Mouse (Mus musculus) hindbrain, embryonic 12.5 days (tissue): ENCODE measurements around the gene Ldah. TPM values are rescaled to one million over a fixed set of nuclear protein-coding genes. Genes with fewer than 3 reads are reported as not detected.
A peak's percentile ranks its signal among the peaks of the same experiment; 100 is the strongest.

Experiments used
- ATAC-seq: fragments of 200-750 bp; cut with Nextera tagmentation; 2 replicates; pipeline ENCODE4 v1.8.0; 2017; ENCODE audit warnings: moderate TSS enrichment; ENCODE audit not compliant: low FRiP score
- H3K27ac ChIP-seq: fragments of 300-500 bp; sonication (generic); 2 replicates; pipeline ENCODE4 v1.5.1; 2016; ENCODE audit warnings: mild to moderate bottlenecking
- H3K27me3 ChIP-seq: fragments of 300-500 bp; sonication (generic); 2 replicates; pipeline ENCODE4 v1.6.1; 2016; ENCODE audit warnings: mild to moderate bottlenecking
- H3K36me3 ChIP-seq: fragments of 300-500 bp; sonication (generic); 2 replicates; pipeline ENCODE4 v1.6.1; 2016; ENCODE audit warnings: mild to moderate bottlenecking
- H3K4me1 ChIP-seq: fragments of 300-500 bp; sonication (generic); 2 replicates; pipeline ENCODE4 v1.6.1; 2016
- H3K4me2 ChIP-seq: fragments of 300-500 bp; sonication (generic); replicated peaks from 2 replicates; pipeline ENCODE4 v1.6.1; 2016; ENCODE audit warnings: mild to moderate bottlenecking
- H3K4me3 ChIP-seq: fragments of 300-500 bp; sonication (generic); 2 replicates; pipeline ENCODE4 v1.5.1; 2016; ENCODE audit warnings: mild to moderate bottlenecking
- H3K9ac ChIP-seq: fragments of 300-500 bp; sonication (generic); 2 replicates; pipeline ENCODE4 v1.6.1; 2016; ENCODE audit warnings: mild to moderate bottlenecking, moderate library complexity
- H3K9me3 ChIP-seq: fragments of 300-500 bp; sonication (generic); replicated peaks from 2 replicates; pipeline ENCODE4 v1.6.1; 2016; ENCODE audit warnings: mild to moderate bottlenecking
- WGBS: fragments of 180-500 bp; shearing (Covaris S2); methylation state at CpG from one replicate; pipeline ENCODE4 v1.1.7; 2016; 5-methylcytosine and 5-hydroxymethylcytosine counted together
- polyA plus RNA-seq: library from polyadenylated mRNA; unstranded; fragments of >200 nt; fragmentation: Nextera tagmentation; extraction: Ambion mirVana; gene quantifications from 2 replicates; pipeline ENCODE4 v1.2.1, GENCODE M21; 2016

The Ldah gene
- polyA plus RNA-seq, 1 experiment from 2014 or later, result 71.3 TPM

- Histone ChIP-seq H3K4me3 (peak within 1 kb of the TSS; percentile 45), H3K9me3 (no peaks in the 10 kb centered on the region), H3K9ac (peak within 1 kb of the TSS; percentile 55), H3K36me3 (no peaks in the 10 kb centered on the region), H3K4me2 (peak within 1 kb of the TSS; percentile 78), H3K4me1 (peaks cover 33% of the 10 kb centered on the region), H3K27ac (no peak within 1 kb of the TSS), H3K27me3 (peaks cover 94% of the 10 kb centered on the region)
- peak; percentile 43 for ATAC-seq
- WGBS, result 1% methylated on average over 48 of the region's 53 CpGs
Observed at GRCm38 (mm10) chr12:8301841-8302431, 94.0 kb downstream of the Ldah start, which contains the start of gene Gdf7. Gdf7 (minus strand) TSS chr12:8301954.

- Histone ChIP-seq H3K27me3 (peaks cover 65% of the 10 kb centered on the region), H3K9ac (no peak overlapping the region)
- ATAC-seq, result no peak
Observed at GRCm38 (mm10) chr12:8305258-8305657, 97.4 kb downstream of the Ldah start.

DNA sequence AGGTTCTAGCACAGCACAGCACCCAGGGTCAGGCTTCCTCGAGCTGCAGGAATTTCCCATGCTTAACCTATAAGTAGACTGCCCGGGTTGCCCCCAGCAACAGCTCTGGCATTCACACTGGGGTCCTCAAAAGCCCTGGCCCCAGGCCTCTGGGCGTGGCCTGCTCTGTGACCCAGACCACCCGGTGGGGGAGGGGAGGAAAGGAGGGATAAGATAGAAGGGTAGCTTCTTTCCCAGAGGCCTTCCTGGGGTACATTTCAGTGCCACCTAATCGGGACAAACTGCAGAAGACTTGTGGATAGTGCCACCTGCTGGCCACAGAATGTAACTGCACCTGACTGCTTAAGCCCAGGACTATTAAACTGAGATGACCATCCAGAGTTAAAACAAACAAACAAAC lies 98.5 kb downstream of the Ldah start:
- H3K9ac ChIP-seq, result no peak overlapping the region
- no peak overlapping the region for H3K4me3 ChIP-seq
- H3K4me1 ChIP-seq, result peaks cover 21% of the 10 kb centered on the region
- H3K9me3 ChIP-seq, result no peaks in the 10 kb centered on the region
- 4% methylated on average over 5 of the region's 5 CpGs for WGBS
- H3K27me3 ChIP-seq, result peaks cover 65% of the 10 kb centered on the region
- H3K4me2 ChIP-seq, result no peak overlapping the region
- no peaks in the 10 kb centered on the region for H3K36me3 ChIP-seq
- H3K27ac ChIP-seq, result no peak overlapping the region
- ATAC-seq, result peak; percentile 55

More at GRCm38 (mm10) chr12:8305258-8305657, 97.4 kb downstream of the Ldah start:
- Histone ChIP-seq H3K4me2 (no peak overlapping the region), H3K4me3 (no peak overlapping the region), H3K4me1 (peaks cover 21% of the 10 kb centered on the region), H3K36me3 (no peaks in the 10 kb centered on the region), H3K9me3 (no peaks in the 10 kb centered on the region), H3K27ac (no peak overlapping the region)
- 47% methylated on average over 2 of the region's 2 CpGs for WGBS

- Histone ChIP-seq H3K9me3 (no peaks in the 10 kb centered on the region), H3K9ac (no peak overlapping the region), H3K27ac (no peak overlapping the region), H3K27me3 (peaks cover 65% of the 10 kb centered on the region), H3K4me1 (peaks cover 16% of the 10 kb centered on the region), H3K36me3 (no peaks in the 10 kb centered on the region), H3K4me3 (no peak overlapping the region), H3K4me2 (no peak overlapping the region)
- ATAC-seq, result 0 out of 2 replicates have a peak, but pooled peaks have one; percentile 3
- WGBS, result 53% methylated on average over 1 of the region's 1 CpGs
Observed at GRCm38 (mm10) chr12:8306910-8307309, 99.0 kb downstream of the Ldah start.

GRCm38 (mm10) chr12:8310992-8311391 lies 103.1 kb downstream of the Ldah start:
- Histone ChIP-seq H3K9me3 (no peaks in the 10 kb centered on the region), H3K4me2 (0 out of 2 replicates have a peak overlapping the region, but pooled peaks have one; percentile 9), H3K9ac (no peak overlapping the region; the same call in 1 of the 2 replicates), H3K27me3 (peaks cover 29% of the 10 kb centered on the region), H3K4me1 (peaks cover 17% of the 10 kb centered on the region), H3K36me3 (no peaks in the 10 kb centered on the region), H3K4me3 (no peak overlapping the region), H3K27ac (no peak overlapping the region)
- WGBS, result 39% methylated on average over 17 of the region's 17 CpGs
- no peak for ATAC-seq

DNA sequence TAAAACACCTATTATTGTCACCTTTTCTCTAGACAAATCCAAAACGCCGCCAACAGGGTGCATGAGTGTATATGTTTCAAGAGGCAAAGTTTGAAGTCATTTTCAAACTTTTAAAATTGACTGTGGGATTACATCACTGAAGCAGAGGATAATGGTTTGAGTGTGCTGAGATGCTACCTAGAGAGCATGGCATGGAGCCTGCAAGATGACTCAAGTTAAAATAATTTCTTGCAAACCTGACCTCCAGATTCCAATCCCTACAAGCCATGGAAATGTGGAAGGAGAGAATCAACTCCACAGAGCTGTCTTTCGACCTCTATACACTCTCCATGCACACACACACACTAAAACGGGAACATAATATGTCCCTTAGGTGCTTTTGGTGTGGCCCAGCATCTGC lies 104.4 kb downstream of the Ldah start:
- H3K9me3 ChIP-seq, result no peaks in the 10 kb centered on the region
- H3K4me3 ChIP-seq, result no peak overlapping the region
- no peak overlapping the region for H3K9ac ChIP-seq
- H3K4me1 ChIP-seq, result peaks cover 15% of the 10 kb centered on the region
- ATAC-seq, result no peak
- 75% methylated on average over 4 of the region's 4 CpGs for WGBS
- no peaks in the 10 kb centered on the region for H3K36me3 ChIP-seq
- no peak overlapping the region for H3K4me2 ChIP-seq
- H3K27ac ChIP-seq, result no peak overlapping the region
- H3K27me3 ChIP-seq, result peaks cover 24% of the 10 kb centered on the region

DNA sequence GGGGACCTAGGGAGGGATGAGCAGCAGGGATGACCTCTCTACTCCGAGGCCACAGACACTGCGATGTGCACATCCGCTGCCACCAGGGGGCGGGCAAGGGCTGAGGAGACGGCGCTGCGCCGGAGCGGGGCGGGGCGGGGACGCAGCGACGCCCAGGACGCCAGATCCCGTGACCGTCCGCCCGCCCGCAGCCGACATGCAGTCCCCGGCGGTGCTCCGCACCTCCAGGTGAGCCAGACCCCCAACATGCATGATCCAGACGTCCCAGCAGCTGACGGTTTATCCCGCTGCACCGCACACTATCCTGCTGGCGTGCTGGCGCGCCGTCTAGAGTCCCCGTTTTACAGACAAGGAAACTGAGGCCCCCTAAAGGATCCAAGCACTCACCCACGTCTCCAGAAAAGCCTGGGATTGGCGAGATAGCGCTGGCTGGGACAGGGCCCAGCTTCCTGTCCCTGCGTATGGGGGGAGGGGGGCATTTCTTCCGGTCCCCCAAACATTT lies 105.4 kb downstream of the Ldah start, which contains the start of gene Hs1bp3:
Gene Hs1bp3 (plus strand): TSS at position 163 of the 502 bp plus-strand sequence.
- WGBS, result 1% methylated on average over 37 of the region's 38 CpGs
- H3K9me3 ChIP-seq, result no peaks in the 10 kb centered on the region
- H3K36me3 ChIP-seq, result peaks cover 8% of the 10 kb centered on the region; the same call in 1 of the 2 replicates
- H3K27ac ChIP-seq, result 0 out of 2 replicates have a peak within 1 kb of the TSS, but pooled peaks have one; percentile 24
- H3K27me3 ChIP-seq, result peaks cover 24% of the 10 kb centered on the region
- peak within 1 kb of the TSS; percentile 70 for H3K9ac ChIP-seq
- peak within 1 kb of the TSS; percentile 61 for H3K4me3 ChIP-seq
- peak; percentile 82 for ATAC-seq
- peak within 1 kb of the TSS; percentile 66 for H3K4me2 ChIP-seq
- peaks cover 15% of the 10 kb centered on the region for H3K4me1 ChIP-seq

DNA sequence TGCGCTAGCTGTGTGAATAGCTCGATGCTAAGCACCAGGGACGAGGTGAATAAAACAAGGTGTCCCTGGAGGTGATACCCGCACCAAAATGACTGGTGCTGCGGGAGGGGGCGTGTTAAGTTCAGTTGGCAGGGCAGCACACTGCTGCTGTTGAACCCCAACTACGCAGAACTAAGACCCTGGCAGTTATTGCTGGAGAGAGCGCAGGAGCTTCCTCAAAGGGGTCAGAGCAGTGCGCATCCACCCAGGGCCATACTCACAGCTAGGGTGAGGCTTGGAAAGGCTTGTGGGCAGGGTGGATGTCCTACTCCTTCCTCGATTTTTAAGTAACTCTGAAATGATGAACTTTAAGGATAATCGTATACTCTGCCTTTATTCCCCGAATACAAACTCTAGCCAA lies 105.9 kb downstream of the Ldah start:
- Histone ChIP-seq H3K4me3 (peak overlapping the region; percentile 61), H3K27ac (no peak overlapping the region), H3K27me3 (peaks cover 24% of the 10 kb centered on the region), H3K9me3 (no peaks in the 10 kb centered on the region), H3K36me3 (peaks cover 12% of the 10 kb centered on the region; the same call in 1 of the 2 replicates), H3K4me1 (peaks cover 15% of the 10 kb centered on the region), H3K4me2 (peak overlapping the region; percentile 66), H3K9ac (peak overlapping the region; percentile 70)
- WGBS, result 22% methylated on average over 12 of the region's 12 CpGs
- peak; percentile 24; the same call in 1 of the 2 replicates for ATAC-seq

DNA sequence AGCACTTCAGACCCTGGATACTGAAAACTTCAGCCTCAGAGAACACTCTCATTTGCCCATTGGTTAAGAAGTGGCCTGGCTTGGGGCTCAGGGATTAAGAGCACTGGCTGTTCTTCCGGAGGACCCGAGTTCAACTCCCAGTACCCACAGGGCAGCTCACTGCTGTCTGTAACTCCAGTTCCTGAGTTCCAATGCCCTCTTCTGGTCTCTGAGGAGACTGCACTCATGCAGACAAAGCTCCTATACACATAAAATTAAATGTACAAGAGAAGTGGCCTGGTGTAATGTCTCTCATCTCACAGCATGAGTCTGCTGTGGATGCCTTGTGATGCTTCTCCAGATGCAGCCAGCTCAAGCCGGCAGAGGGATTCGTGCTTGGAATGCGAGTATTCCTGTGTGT lies 108.6 kb downstream of the Ldah start:
- no peak overlapping the region for H3K27ac ChIP-seq
- no peak overlapping the region for H3K4me2 ChIP-seq

GRCm38 (mm10) chr12:8320084-8320713 lies 112.3 kb downstream of the Ldah start:
- no peak overlapping the region for H3K27ac ChIP-seq
- peaks cover 35% of the 10 kb centered on the region for H3K36me3 ChIP-seq
- H3K4me2 ChIP-seq, result no peak overlapping the region
- no peaks in the 10 kb centered on the region for H3K4me1 ChIP-seq
- no peaks in the 10 kb centered on the region for H3K27me3 ChIP-seq
- no peak overlapping the region for H3K4me3 ChIP-seq
- peak; percentile 26; the same call in 1 of the 2 replicates for ATAC-seq
- H3K9me3 ChIP-seq, result no peaks in the 10 kb centered on the region
- H3K9ac ChIP-seq, result no peak overlapping the region
- WGBS, result 53% methylated on average over 5 of the region's 5 CpGs

More for the DNA sequence above, 108.6 kb downstream of the Ldah start:
- Histone ChIP-seq H3K9me3 (no peaks in the 10 kb centered on the region), H3K4me3 (no peak overlapping the region), H3K27me3 (peaks cover 7% of the 10 kb centered on the region; the same call in 1 of the 2 replicates), H3K36me3 (peaks cover 23% of the 10 kb centered on the region), H3K4me1 (peaks cover 7% of the 10 kb centered on the region; the same call in 1 of the 2 replicates), H3K9ac (no peak overlapping the region)
- ATAC-seq, result no peak
- WGBS, result 84% methylated on average over 5 of the region's 5 CpGs

GRCm38 (mm10) chr12:8321506-8321905 lies 113.6 kb downstream of the Ldah start:
- Histone ChIP-seq H3K27me3 (no peaks in the 10 kb centered on the region), H3K9me3 (no peaks in the 10 kb centered on the region), H3K9ac (no peak overlapping the region), H3K27ac (no peak overlapping the region), H3K4me2 (no peak overlapping the region), H3K4me1 (no peaks in the 10 kb centered on the region), H3K36me3 (peaks cover 35% of the 10 kb centered on the region), H3K4me3 (no peak overlapping the region)
- WGBS, result 95% methylated on average over 10 of the region's 10 CpGs
- no peak for ATAC-seq

GRCm38 (mm10) chr12:8324086-8324485 lies 116.2 kb downstream of the Ldah start:
- Histone ChIP-seq H3K27me3 (no peaks in the 10 kb centered on the region), H3K9ac (no peak overlapping the region), H3K4me3 (no peak overlapping the region), H3K36me3 (peaks cover 25% of the 10 kb centered on the region), H3K4me1 (peaks cover 12% of the 10 kb centered on the region), H3K27ac (no peak overlapping the region), H3K9me3 (no peaks in the 10 kb centered on the region), H3K4me2 (no peak overlapping the region)
- WGBS, result 88% methylated on average over 10 of the region's 10 CpGs
- no peak for ATAC-seq
